Mouse (Mus musculus) neural tube, embryonic 11.5 days (tissue): ENCODE measurements around the gene Cdk2ap1. TPM values are rescaled to one million over a fixed set of nuclear protein-coding genes. Genes with fewer than 3 reads are reported as not detected.

Experiments used
- ATAC-seq: fragments of 200-750 bp; cut with Nextera tagmentation; 2 replicates; pipeline ENCODE4 v1.8.0; 2017; ENCODE audit warnings: moderate number of reproducible peaks, mild to moderate bottlenecking, moderate TSS enrichment, moderate library complexity; ENCODE audit not compliant: insufficient read depth, low FRiP score, low TSS enrichment
- DNase-seq: peaks from one replicate; pipeline ENCODE4 v3.0.0-alpha.2; 2015; ENCODE audit warnings: low spot score
- H3K27ac ChIP-seq: fragments of 300-500 bp; sonication (generic); 2 replicates; pipeline ENCODE4 v1.5.1; 2014; ENCODE audit warnings: low read depth, mild to moderate bottlenecking, low read length
- H3K27me3 ChIP-seq: fragments of 300-500 bp; sonication (generic); 2 replicates; pipeline ENCODE4 v1.6.1; 2014; ENCODE audit warnings: mild to moderate bottlenecking, low read length, mixed read lengths; ENCODE audit not compliant: control insufficient read depth, insufficient read depth
- H3K36me3 ChIP-seq: fragments of 300-500 bp; sonication (generic); 2 replicates; pipeline ENCODE4 v1.6.1; 2014; ENCODE audit warnings: mild to moderate bottlenecking, low read length, moderate library complexity, mixed read lengths; ENCODE audit not compliant: control insufficient read depth, insufficient read depth
- H3K4me1 ChIP-seq: fragments of 300-500 bp; sonication (generic); 2 replicates; pipeline ENCODE4 v1.6.1; 2014; ENCODE audit warnings: low read length, mixed read lengths; ENCODE audit not compliant: control insufficient read depth, insufficient read depth
- H3K4me2 ChIP-seq: fragments of 300-500 bp; sonication (generic); 2 replicates; pipeline ENCODE4 v1.6.1; 2014; ENCODE audit warnings: low read depth, mild to moderate bottlenecking, moderate library complexity
- H3K4me3 ChIP-seq: fragments of 300-500 bp; sonication (generic); 2 replicates; pipeline ENCODE4 v1.5.1; 2014; ENCODE audit warnings: low read depth, low read length
- H3K9ac ChIP-seq: fragments of 300-500 bp; sonication (generic); 2 replicates; pipeline ENCODE4 v1.6.1; 2014; ENCODE audit warnings: mild to moderate bottlenecking, low read length
- H3K9me3 ChIP-seq: fragments of 300-500 bp; sonication (generic); 2 replicates; pipeline ENCODE4 v1.6.1; 2016; ENCODE audit warnings: low read length; ENCODE audit not compliant: control insufficient read depth
- WGBS: fragments of 180-500 bp; shearing (Covaris S2); extraction: QIAGEN DNeasy Blood & Tissue Kit; methylation state at CpG from one replicate; pipeline ENCODE4 v1.1.7; 2014; 5-methylcytosine and 5-hydroxymethylcytosine counted together
- polyA plus RNA-seq: library from polyadenylated mRNA; unstranded; fragments of >200 nt; fragmentation: Nextera tagmentation; extraction: Ambion mirVana; gene quantifications from 2 replicates; pipeline ENCODE4 v1.2.1, GENCODE M21; 2014

Cdk2ap1 gene
- polyA plus RNA-seq, 1 experiment from 2014 or later, result 462 TPM

GRCm38 (mm10) chr5:124353726-124354547, 8.9 kb downstream of the Cdk2ap1 start:
- peak; percentile 81 for DNase-seq
- H3K4me2 ChIP-seq, result peak overlapping the region; percentile 67
- peaks cover 6% of the 10 kb centered on the region for H3K36me3 ChIP-seq
- peak overlapping the region; percentile 100 for H3K9ac ChIP-seq
- H3K4me1 ChIP-seq, result peaks cover 15% of the 10 kb centered on the region; the same call in 1 of the 2 replicates
- H3K27ac ChIP-seq, result peak overlapping the region; percentile 99
- 0 out of 2 replicates have a peak, but pooled peaks have one; percentile 0 for ATAC-seq
- no peaks in the 10 kb centered on the region for H3K9me3 ChIP-seq
- peak overlapping the region; percentile 93 for H3K4me3 ChIP-seq
- no peaks in the 10 kb centered on the region for H3K27me3 ChIP-seq
- WGBS, result under 1% methylated on average over 82 of the region's 132 CpGs

- WGBS, result 0% methylated on average over 31 of the region's 32 CpGs
- no peak for ATAC-seq
Measured at GRCm38 (mm10) chr5:124353011-124353725, 9.7 kb downstream of the Cdk2ap1 start.

GRCm38 (mm10) chr5:124352141-124352920, 10.6 kb downstream of the Cdk2ap1 start:
- H3K4me3 ChIP-seq, result peak overlapping the region; percentile 93
- no peaks in the 10 kb centered on the region for H3K9me3 ChIP-seq
- H3K36me3 ChIP-seq, result peaks cover 14% of the 10 kb centered on the region
- peak; percentile 89 for ATAC-seq
- H3K9ac ChIP-seq, result peak overlapping the region; percentile 100
- peak; percentile 93 for DNase-seq
- WGBS, result under 1% methylated on average over 22 of the region's 30 CpGs
- no peaks in the 10 kb centered on the region for H3K27me3 ChIP-seq
- H3K4me2 ChIP-seq, result peak overlapping the region; percentile 67
- H3K27ac ChIP-seq, result peak overlapping the region; percentile 99
- peaks cover 15% of the 10 kb centered on the region; the same call in 1 of the 2 replicates for H3K4me1 ChIP-seq

More at GRCm38 (mm10) chr5:124353011-124353725, 9.7 kb downstream of the Cdk2ap1 start:
- H3K27ac ChIP-seq, result peak overlapping the region; percentile 99
- peak overlapping the region; percentile 93 for H3K4me3 ChIP-seq
- H3K4me2 ChIP-seq, result peak overlapping the region; percentile 67
- no peaks in the 10 kb centered on the region for H3K9me3 ChIP-seq
- H3K36me3 ChIP-seq, result peaks cover 11% of the 10 kb centered on the region
- peak; percentile 58 for DNase-seq
- peak overlapping the region; percentile 100 for H3K9ac ChIP-seq
- H3K27me3 ChIP-seq, result no peaks in the 10 kb centered on the region
- peaks cover 15% of the 10 kb centered on the region; the same call in 1 of the 2 replicates for H3K4me1 ChIP-seq

- ATAC-seq (peak; percentile 4), DNase-seq (no peak)
- H3K36me3 ChIP-seq, result peaks cover 18% of the 10 kb centered on the region
- H3K27me3 ChIP-seq, result no peaks in the 10 kb centered on the region
- peak overlapping the region; percentile 67 for H3K4me2 ChIP-seq
- H3K4me3 ChIP-seq, result peak overlapping the region; percentile 93
- H3K27ac ChIP-seq, result peak overlapping the region; percentile 99
- peaks cover 15% of the 10 kb centered on the region; the same call in 1 of the 2 replicates for H3K4me1 ChIP-seq
- H3K9me3 ChIP-seq, result no peaks in the 10 kb centered on the region
- H3K9ac ChIP-seq, result peak overlapping the region; percentile 100
- WGBS, result 36% methylated on average over 3 of the region's 3 CpGs
Measured at GRCm38 (mm10) chr5:124351604-124352003, 11.3 kb downstream of the Cdk2ap1 start.

GRCm38 (mm10) chr5:124351111-124351560, 11.7 kb downstream of the Cdk2ap1 start:
- Histone ChIP-seq H3K27ac (peak overlapping the region; percentile 99), H3K27me3 (no peaks in the 10 kb centered on the region), H3K4me3 (peak overlapping the region; percentile 93), H3K9ac (peak overlapping the region; percentile 100), H3K36me3 (peaks cover 18% of the 10 kb centered on the region), H3K9me3 (no peaks in the 10 kb centered on the region), H3K4me2 (peak overlapping the region; percentile 67), H3K4me1 (peaks cover 15% of the 10 kb centered on the region; the same call in 1 of the 2 replicates)
- 14% methylated on average over 7 of the region's 7 CpGs for WGBS
- DNase-seq (peak; percentile 86), ATAC-seq (peak; percentile 69)

GRCm38 (mm10) chr5:124350350-124350749, 12.5 kb downstream of the Cdk2ap1 start:
- Histone ChIP-seq H3K27me3 (no peaks in the 10 kb centered on the region), H3K9me3 (no peaks in the 10 kb centered on the region), H3K4me3 (peak overlapping the region; percentile 93), H3K4me1 (peaks cover 15% of the 10 kb centered on the region; the same call in 1 of the 2 replicates), H3K4me2 (peak overlapping the region; percentile 67), H3K27ac (peak overlapping the region; percentile 99), H3K36me3 (peaks cover 18% of the 10 kb centered on the region), H3K9ac (peak overlapping the region; percentile 100)
- ATAC-seq, result no peak
- WGBS, result 89% methylated on average over 2 of the region's 2 CpGs
- no peak for DNase-seq

- no peaks in the 10 kb centered on the region for H3K27me3 ChIP-seq
- H3K9me3 ChIP-seq, result no peaks in the 10 kb centered on the region
- 99% methylated on average over 17 of the region's 17 CpGs for WGBS
- no peak for ATAC-seq
- H3K36me3 ChIP-seq, result peaks cover 18% of the 10 kb centered on the region
- no peak overlapping the region for H3K4me2 ChIP-seq
- DNase-seq, result no peak
- peak overlapping the region; percentile 46; the same call in 1 of the 2 replicates for H3K27ac ChIP-seq
- H3K4me1 ChIP-seq, result peaks cover 15% of the 10 kb centered on the region; the same call in 1 of the 2 replicates
- no peak overlapping the region for H3K4me3 ChIP-seq
- H3K9ac ChIP-seq, result no peak overlapping the region; the same call in 1 of the 2 replicates
Measured at GRCm38 (mm10) chr5:124349196-124349595, 13.7 kb downstream of the Cdk2ap1 start.

GRCm38 (mm10) chr5:124342897-124343296, 20.0 kb downstream of the Cdk2ap1 start:
- no peak for ATAC-seq
- Histone ChIP-seq H3K9me3 (no peaks in the 10 kb centered on the region), H3K9ac (no peak overlapping the region), H3K4me1 (no peaks in the 10 kb centered on the region), H3K4me3 (no peak overlapping the region), H3K27me3 (no peaks in the 10 kb centered on the region), H3K4me2 (no peak overlapping the region), H3K27ac (no peak overlapping the region), H3K36me3 (peaks cover 5% of the 10 kb centered on the region)
- no peak for DNase-seq
- WGBS, result 83% methylated on average over 8 of the region's 8 CpGs
